Mouse (Mus musculus): ENCODE results near the gene Map3k20. TPM values are rescaled to one million over a fixed set of nuclear protein-coding genes. Genes with fewer than 3 reads are reported as not detected.

Gene Map3k20
- polyA plus RNA-seq, 1 experiment from 2014 or later, result 14.5 TPM

DNA sequence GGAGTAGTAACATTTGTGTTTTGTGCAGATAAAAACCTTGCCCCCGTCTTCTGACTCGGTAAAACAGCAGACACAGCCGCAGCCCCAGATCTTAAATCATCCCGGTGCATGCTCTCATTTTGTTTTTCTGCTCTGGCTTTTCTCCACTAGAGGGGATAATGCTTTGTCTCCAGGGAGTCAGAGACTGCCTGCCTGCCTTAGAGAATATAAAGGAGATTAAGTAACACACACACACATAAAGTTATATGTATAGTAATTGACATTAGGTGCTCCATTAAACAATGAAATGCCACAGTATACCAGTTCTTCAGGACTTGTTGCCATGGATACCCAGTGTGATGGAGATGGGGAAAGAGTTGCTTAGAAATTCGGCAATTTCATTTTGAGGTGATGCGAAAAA lies 41.1 kb downstream of the Map3k20 start:
- Histone ChIP-seq H3K27me3 (no peaks in the 10 kb centered on the region), H3K4me3 (replicated peaks) (no peak overlapping the region), H3K27ac (no peak overlapping the region), H3K4me2 (no peak overlapping the region), H3K9ac (no peak overlapping the region), H3K9me3 (replicated peaks) (no peaks in the 10 kb centered on the region), H3K4me1 (peaks cover 27% of the 10 kb centered on the region), H3K36me3 (no peaks in the 10 kb centered on the region)
- WGBS, result 45% methylated on average over 6 of the region's 6 CpGs
- ATAC-seq (replicated peaks; ENCODE audit: low FRiP score), result no peak

DNA sequence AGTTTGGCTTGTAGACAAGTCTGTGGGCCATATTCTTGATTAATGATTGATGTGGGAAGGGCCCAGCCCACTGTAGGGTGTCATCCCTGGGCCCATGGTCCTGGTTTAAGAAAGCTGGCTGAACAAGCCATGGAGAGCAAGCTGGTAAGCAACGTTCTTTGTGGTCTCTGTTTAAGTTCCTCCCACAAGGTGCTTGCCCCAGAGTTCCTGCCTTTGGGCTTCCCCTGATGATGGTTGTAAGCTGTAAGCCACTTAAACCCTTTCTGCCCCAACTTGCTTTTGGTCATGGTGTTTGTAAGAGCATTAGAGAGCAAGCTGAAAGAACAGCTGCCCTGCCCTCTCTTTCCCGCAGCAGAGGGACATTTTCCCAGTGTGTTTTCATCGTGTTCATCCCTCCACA lies 43.0 kb downstream of the Map3k20 start:
- no peaks in the 10 kb centered on the region for H3K9me3 ChIP-seq (replicated peaks)
- ATAC-seq (replicated peaks; ENCODE audit: low FRiP score), result no peak
- no peak overlapping the region for H3K4me2 ChIP-seq
- H3K27ac ChIP-seq, result no peak overlapping the region
- H3K9ac ChIP-seq, result no peak overlapping the region
- no peaks in the 10 kb centered on the region for H3K27me3 ChIP-seq
- H3K4me3 ChIP-seq (replicated peaks), result no peak overlapping the region
- no peaks in the 10 kb centered on the region for H3K36me3 ChIP-seq
- peaks cover 16% of the 10 kb centered on the region; the same call in 1 of the 2 replicates for H3K4me1 ChIP-seq
- WGBS, result 77% methylated on average over 3 of the region's 3 CpGs

DNA sequence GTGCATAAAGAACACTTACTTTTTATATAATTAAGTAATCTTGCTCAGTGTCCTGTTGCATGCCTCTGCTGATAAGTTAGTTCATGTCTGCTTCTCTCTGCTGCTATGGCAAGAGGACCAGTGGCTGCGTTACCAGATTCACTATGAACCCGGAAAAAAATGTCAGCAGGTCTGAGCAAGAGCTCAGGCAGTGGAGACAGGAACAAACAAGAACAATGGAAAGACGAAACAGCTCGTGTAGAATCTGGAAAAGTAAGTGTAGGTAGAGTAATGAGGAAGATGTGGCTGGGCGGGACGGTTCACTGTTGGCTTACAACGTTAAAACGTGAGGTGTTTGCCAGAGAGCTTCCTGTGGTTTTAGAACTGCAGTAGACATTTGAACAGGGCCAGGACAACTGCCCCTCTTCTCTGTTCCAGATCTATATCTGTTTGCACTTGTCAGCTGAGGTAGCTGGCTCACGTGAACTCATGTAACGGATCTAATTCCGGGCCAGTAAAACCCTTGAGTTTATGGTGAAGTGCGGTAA lies 45.6 kb downstream of the Map3k20 start:
- no peaks in the 10 kb centered on the region for H3K36me3 ChIP-seq
- peaks cover 6% of the 10 kb centered on the region; the same call in 1 of the 2 replicates for H3K4me1 ChIP-seq
- WGBS, result 76% methylated on average over 12 of the region's 12 CpGs

DNA sequence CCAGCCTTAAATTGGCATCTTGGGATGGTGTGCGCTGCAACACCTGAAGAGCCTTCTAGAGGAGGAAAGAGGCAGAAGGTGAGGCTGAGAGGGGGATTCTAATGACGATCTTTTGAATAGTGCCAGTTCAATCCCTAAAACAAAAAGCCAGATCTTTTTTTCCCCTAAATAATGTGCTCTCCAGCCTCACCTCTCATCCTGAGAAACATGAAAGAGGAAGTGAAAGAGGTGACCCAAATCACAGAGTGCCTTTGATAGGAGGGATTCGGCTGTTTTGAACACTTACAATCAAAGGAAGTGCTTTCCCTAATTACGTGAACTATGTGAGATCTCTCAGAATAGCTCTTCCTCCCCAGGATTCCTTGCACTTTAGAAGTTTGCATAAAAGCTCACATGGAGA lies 46.6 kb downstream of the Map3k20 start:
- Histone ChIP-seq H3K4me1 (no peaks in the 10 kb centered on the region; the same call in 1 of the 2 replicates), H3K9me3 (replicated peaks) (no peaks in the 10 kb centered on the region), H3K4me3 (replicated peaks) (no peak overlapping the region), H3K36me3 (no peaks in the 10 kb centered on the region), H3K27me3 (no peaks in the 10 kb centered on the region), H3K9ac (no peak overlapping the region), H3K27ac (no peak overlapping the region), H3K4me2 (no peak overlapping the region)
- WGBS, result 71% methylated on average over 4 of the region's 4 CpGs
- ATAC-seq (replicated peaks; ENCODE audit: low FRiP score), result no peak

More for the DNA sequence above, 45.6 kb downstream of the Map3k20 start:
- Histone ChIP-seq H3K9me3 (replicated peaks) (no peaks in the 10 kb centered on the region), H3K27me3 (no peaks in the 10 kb centered on the region), H3K9ac (no peak overlapping the region), H3K27ac (no peak overlapping the region), H3K4me3 (replicated peaks) (no peak overlapping the region), H3K4me2 (no peak overlapping the region)
- no peak for ATAC-seq (replicated peaks; ENCODE audit: low FRiP score)

DNA sequence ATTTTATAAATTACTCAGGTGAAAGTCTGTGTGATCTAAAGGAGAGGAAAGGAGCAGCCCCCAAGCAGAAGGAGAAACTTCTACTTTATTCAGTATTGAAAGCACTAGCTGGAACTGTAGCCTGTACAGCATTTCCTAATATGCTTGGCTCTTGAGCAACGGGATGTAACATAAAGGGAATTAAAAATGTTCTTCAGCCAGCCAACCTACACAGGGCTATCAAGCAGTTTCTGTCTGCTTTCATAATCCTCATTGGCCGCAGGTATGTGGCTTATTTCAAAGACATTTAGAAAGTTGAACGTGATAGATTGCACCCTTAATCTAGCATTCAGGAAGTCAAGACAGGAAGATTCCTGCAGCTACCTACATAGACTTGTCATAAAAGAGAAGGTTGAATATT lies 47.8 kb downstream of the Map3k20 start:
- Histone ChIP-seq H3K4me3 (replicated peaks) (no peak overlapping the region), H3K27ac (no peak overlapping the region), H3K4me1 (no peaks in the 10 kb centered on the region; the same call in 1 of the 2 replicates), H3K27me3 (no peaks in the 10 kb centered on the region), H3K4me2 (no peak overlapping the region), H3K9ac (no peak overlapping the region), H3K36me3 (no peaks in the 10 kb centered on the region), H3K9me3 (replicated peaks) (no peaks in the 10 kb centered on the region)
- no peak for ATAC-seq (replicated peaks; ENCODE audit: low FRiP score)
- 79% methylated on average over 3 of the region's 3 CpGs for WGBS

DNA sequence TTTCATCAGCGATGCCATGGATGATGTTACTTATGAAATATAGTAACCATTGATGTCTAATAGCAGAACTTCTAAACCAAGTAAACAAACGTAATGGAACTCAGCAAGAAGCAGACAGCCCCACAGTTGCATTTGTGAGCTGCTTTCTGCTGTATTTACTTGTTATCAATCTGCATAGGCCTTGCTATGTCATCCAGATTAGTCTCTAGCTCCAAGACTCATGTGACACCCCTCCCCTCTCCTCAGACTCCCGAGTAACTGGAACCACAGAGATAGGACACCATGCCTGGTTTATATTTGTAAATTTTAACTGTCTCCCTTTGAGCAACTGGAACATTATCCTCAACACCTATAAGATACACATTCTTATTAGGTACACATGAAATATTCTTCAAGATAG lies 51.4 kb downstream of the Map3k20 start:
- Histone ChIP-seq H3K9me3 (replicated peaks) (peaks cover under 1% of the 10 kb centered on the region; the same call in 1 of the 2 replicates), H3K4me1 (no peaks in the 10 kb centered on the region), H3K9ac (no peak overlapping the region), H3K36me3 (no peaks in the 10 kb centered on the region), H3K27me3 (no peaks in the 10 kb centered on the region), H3K4me3 (replicated peaks) (no peak overlapping the region), H3K27ac (no peak overlapping the region), H3K4me2 (no peak overlapping the region)
- WGBS, result 93% methylated on average over 3 of the region's 3 CpGs
- ATAC-seq (replicated peaks; ENCODE audit: low FRiP score), result no peak

DNA sequence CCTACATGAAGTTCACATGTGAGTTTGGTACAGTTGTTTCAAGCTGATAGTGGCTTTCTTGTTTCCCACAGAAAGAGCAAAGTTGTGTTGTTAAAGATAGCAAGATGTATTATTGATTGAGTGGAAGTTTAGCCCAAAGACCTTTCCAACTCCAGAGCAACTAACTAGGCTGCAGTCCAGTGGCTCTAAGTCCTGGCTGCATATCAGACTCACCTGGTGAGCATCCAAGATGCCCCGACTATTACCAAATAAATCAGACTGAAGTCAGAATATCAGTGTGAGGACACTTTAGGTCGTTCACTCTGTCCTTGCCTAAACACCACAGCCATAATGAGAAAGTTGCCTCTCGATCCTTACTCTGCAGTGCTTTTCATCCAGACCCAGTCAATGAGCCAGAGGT lies 59.8 kb downstream of the Map3k20 start:
- Histone ChIP-seq H3K4me3 (replicated peaks) (no peak overlapping the region), H3K9ac (no peak overlapping the region), H3K4me1 (no peaks in the 10 kb centered on the region), H3K9me3 (replicated peaks) (peaks cover 3% of the 10 kb centered on the region; the same call in 1 of the 2 replicates), H3K27ac (no peak overlapping the region), H3K27me3 (no peaks in the 10 kb centered on the region), H3K36me3 (no peaks in the 10 kb centered on the region), H3K4me2 (no peak overlapping the region)
- WGBS, result 77% methylated on average over 3 of the region's 3 CpGs
- ATAC-seq (replicated peaks; ENCODE audit: low FRiP score), result no peak

DNA sequence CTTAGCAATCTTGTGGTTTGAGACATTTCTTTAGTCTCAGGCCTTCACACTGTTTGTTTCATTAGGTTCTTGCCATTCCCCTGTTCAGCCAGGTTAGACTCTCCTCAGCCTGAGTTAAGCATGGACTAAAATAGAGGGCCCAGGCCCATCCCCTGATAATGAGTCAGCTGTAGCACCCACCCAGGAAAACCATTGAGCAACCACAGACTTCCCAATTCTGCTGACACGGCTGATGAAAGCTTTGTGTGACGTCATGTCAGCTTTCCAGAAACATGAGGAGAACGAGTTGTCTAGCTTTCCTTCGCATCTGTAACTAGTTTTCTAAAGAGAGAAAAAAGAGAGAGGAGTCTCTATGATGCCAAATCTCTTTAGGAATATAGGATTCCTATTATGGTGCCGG lies 65.9 kb downstream of the Map3k20 start:
- no peaks in the 10 kb centered on the region for H3K27me3 ChIP-seq
- ATAC-seq (replicated peaks; ENCODE audit: low FRiP score), result no peak
- no peaks in the 10 kb centered on the region for H3K9me3 ChIP-seq (replicated peaks)
- H3K4me2 ChIP-seq, result no peak overlapping the region
- no peaks in the 10 kb centered on the region for H3K36me3 ChIP-seq
- 87% methylated on average over 5 of the region's 5 CpGs for WGBS
- H3K27ac ChIP-seq, result no peak overlapping the region
- no peak overlapping the region for H3K9ac ChIP-seq
- no peaks in the 10 kb centered on the region for H3K4me1 ChIP-seq
- H3K4me3 ChIP-seq (replicated peaks), result no peak overlapping the region

DNA sequence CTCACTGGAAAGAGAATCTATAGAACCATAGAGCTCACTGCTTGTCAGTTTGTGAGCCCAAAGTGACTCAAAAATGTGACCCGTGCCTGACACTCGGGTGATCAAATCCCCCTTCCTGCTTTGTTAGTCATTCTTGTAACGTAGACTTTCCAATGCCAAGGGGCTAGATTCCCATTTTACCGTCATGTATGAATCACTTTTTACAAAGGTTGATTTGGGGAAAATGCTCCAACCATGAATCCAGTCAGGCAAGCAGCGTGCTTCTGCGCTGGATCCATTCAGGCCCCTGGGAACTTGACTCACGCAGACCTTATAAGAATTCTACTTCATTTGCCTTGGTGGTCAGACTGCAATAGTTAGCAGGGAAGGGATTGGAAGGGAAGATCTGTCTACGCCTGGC lies 66.3 kb downstream of the Map3k20 start:
- H3K4me2 ChIP-seq, result no peak overlapping the region
- no peaks in the 10 kb centered on the region for H3K4me1 ChIP-seq
- no peak overlapping the region for H3K4me3 ChIP-seq (replicated peaks)
- no peak overlapping the region for H3K27ac ChIP-seq
- WGBS, result 93% methylated on average over 8 of the region's 8 CpGs
- H3K27me3 ChIP-seq, result no peaks in the 10 kb centered on the region
- no peak for ATAC-seq (replicated peaks; ENCODE audit: low FRiP score)
- H3K36me3 ChIP-seq, result no peaks in the 10 kb centered on the region
- H3K9me3 ChIP-seq (replicated peaks), result no peaks in the 10 kb centered on the region
- no peak overlapping the region for H3K9ac ChIP-seq

DNA sequence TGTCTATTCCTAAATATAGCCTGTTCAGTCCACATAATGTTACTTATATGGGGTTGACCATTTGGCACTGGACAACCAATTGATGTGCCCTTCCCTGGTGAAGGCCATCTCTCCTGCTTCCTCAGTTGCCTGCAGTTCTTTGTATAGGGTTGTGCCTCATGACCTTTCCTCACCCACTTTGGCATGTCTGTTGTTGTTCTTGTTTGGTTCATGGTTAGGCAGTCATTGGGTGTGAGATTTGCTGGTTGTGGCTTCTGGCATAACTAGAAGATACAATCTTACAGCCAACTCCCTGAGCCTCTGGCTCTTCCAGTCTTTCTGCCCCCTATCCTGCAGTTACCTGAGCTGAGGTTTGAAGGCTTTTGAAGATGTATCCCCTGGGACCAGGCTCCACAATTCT lies 67.3 kb downstream of the Map3k20 start:
- H3K27ac ChIP-seq, result no peak overlapping the region
- no peaks in the 10 kb centered on the region for H3K27me3 ChIP-seq
- H3K4me3 ChIP-seq (replicated peaks), result no peak overlapping the region
- no peak for ATAC-seq (replicated peaks; ENCODE audit: low FRiP score)
- no peaks in the 10 kb centered on the region for H3K4me1 ChIP-seq
- no peaks in the 10 kb centered on the region for H3K36me3 ChIP-seq
- no peaks in the 10 kb centered on the region for H3K9me3 ChIP-seq (replicated peaks)
- no peak overlapping the region for H3K4me2 ChIP-seq
- no peak overlapping the region for H3K9ac ChIP-seq

DNA sequence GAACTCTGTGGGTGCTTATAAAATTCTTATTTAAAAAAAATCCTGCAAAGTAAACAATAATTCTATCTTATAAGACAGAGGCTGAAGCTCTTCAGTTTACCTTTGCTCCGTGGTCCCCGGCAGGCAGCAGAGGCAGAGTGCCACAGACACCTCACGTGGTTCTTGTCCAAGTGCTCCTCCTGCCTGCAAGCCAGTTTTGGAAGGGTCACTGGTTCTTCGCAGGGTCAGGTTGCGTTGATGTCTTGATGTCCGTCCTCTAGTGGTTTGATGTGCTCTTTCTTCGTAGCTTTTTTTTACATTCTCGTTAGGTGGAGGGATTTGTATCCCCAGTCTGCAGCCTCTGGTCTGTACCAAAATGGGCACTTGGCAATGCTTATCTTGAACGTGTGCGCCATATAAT lies 71.0 kb downstream of the Map3k20 start:
- H3K4me2 ChIP-seq, result no peak overlapping the region
- no peaks in the 10 kb centered on the region for H3K36me3 ChIP-seq
- WGBS, result 71% methylated on average over 10 of the region's 10 CpGs
- no peaks in the 10 kb centered on the region for H3K4me1 ChIP-seq
- no peaks in the 10 kb centered on the region for H3K9me3 ChIP-seq (replicated peaks)
- no peak overlapping the region for H3K9ac ChIP-seq
- no peak overlapping the region for H3K27ac ChIP-seq
- no peak overlapping the region for H3K4me3 ChIP-seq (replicated peaks)
- no peaks in the 10 kb centered on the region for H3K27me3 ChIP-seq
- ATAC-seq (replicated peaks; ENCODE audit: low FRiP score), result no peak

DNA sequence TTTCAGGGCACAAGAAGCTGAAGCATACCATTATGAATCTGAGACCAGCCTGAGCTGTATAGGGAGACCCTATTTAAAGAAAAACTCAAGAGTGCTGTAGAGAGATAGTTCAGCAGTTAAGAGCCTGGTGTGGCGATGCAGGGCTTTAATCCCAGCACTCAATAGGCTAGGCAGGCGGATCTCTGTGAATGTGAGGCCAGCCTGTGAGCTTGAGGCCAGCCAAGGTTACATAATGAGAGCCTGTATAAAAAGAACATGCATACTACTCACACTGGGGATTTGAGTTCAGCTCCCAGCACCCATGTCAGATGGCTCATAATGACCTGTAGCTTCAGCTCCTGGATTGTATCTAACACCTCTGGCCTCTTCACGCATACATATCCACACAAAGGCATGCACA lies 76.1 kb downstream of the Map3k20 start:
- no peaks in the 10 kb centered on the region for H3K9me3 ChIP-seq (replicated peaks)
- WGBS, result 90% methylated on average over 3 of the region's 3 CpGs
- H3K27ac ChIP-seq, result no peak overlapping the region
- ATAC-seq (replicated peaks; ENCODE audit: low FRiP score), result no peak
- no peak overlapping the region for H3K4me3 ChIP-seq (replicated peaks)
- no peaks in the 10 kb centered on the region for H3K36me3 ChIP-seq
- no peaks in the 10 kb centered on the region for H3K27me3 ChIP-seq
- peaks cover 10% of the 10 kb centered on the region for H3K4me1 ChIP-seq
- no peak overlapping the region for H3K9ac ChIP-seq
- H3K4me2 ChIP-seq, result no peak overlapping the region

DNA sequence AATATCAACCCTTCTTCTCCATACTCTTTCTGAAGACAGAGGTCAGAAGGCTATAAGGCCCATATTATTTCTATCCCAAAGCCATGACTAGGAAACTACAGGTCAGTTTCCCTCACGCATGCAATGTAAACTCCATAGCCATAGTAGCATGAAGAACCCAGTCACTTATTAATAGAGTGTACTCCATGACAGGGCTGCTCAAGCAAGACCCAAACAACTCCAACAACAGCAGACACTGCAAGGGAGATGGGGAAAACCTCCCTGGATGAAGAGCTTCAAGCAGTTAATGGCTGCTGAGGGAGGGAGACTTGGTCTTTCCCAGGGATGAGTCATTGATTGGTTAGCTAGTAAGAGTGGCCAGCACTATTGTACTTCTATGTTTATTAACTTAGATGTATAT lies 78.0 kb downstream of the Map3k20 start:
- Histone ChIP-seq H3K27me3 (no peaks in the 10 kb centered on the region), H3K4me3 (replicated peaks) (no peak overlapping the region), H3K4me1 (peaks cover 12% of the 10 kb centered on the region), H3K27ac (no peak overlapping the region), H3K9ac (no peak overlapping the region), H3K4me2 (no peak overlapping the region), H3K9me3 (replicated peaks) (no peaks in the 10 kb centered on the region), H3K36me3 (no peaks in the 10 kb centered on the region)
- WGBS, result 73% methylated on average over 1 of the region's 1 CpGs
- ATAC-seq (replicated peaks; ENCODE audit: low FRiP score), result peak; percentile 91
